Mouse (Mus musculus) cerebellum, adult 2 months (tissue): ENCODE results near the gene Ctsf.

Experiments used
- CTCF ChIP-seq: fragments of 200-500 bp; IDR thresholded peaks from 2 replicates; pipeline ENCODE4 v1.5.1; 2011; ENCODE audit warnings: low read depth, mild to moderate bottlenecking, control low read depth, low read length, moderate library complexity, borderline replicate concordance; ENCODE audit not compliant: insufficient read depth
- POLR2A ChIP-seq: fragments of 200-500 bp; IDR thresholded peaks from 2 replicates; pipeline ENCODE4 v1.6.1; 2011; ENCODE audit warnings: low read length, control low read depth, borderline replicate concordance; ENCODE audit not compliant: insufficient read depth

GRCm38 (mm10) chr19:4810309-4810708 lies 44.6 kb upstream of the Ctsf start:
- no peak for TF ChIP-seq POLR2A
- TF ChIP-seq CTCF: no peak
